In genomic region chr3:80200904-80201303, GRCm38 (mm10) we compare ENCODE assay signal across 19 mouse cellular contexts.
A peak's percentile ranks its signal among the peaks of the same experiment; 100 is the strongest.
DNase-seq lines count a peak whose midpoint lies in the region; ATAC-seq and TF ChIP-seq lines count a peak whose summit lies in the region.
"Had no signal": no experiment of that assay in that cellular context is flagged by ENCODE, and none has a peak within 500 bp of the region (broad histone marks: within the 10 kb centered on the region; RNA-seq: fewer than 3 reads in every experiment).

No protein-coding gene starts in this region.

- no peaks in the 10 kb centered on the region for H3K4me1 ChIP-seq in midbrain, postnatal 0 days (ENCODE audit: insufficient read depth, low read length)
- 0 out of 2 replicates have a peak, but pooled peaks cover 6% of the 10 kb centered on the region for H3K4me1 ChIP-seq in midbrain, embryonic 14.5 days (ENCODE audit: control insufficient read depth, insufficient read depth, low read length)
- H3K4me1 ChIP-seq: embryonic facial prominence, embryonic 13.5 days; heart, embryonic 12.5 days; intestine, embryonic 15.5 days had no signal

- H3K9ac ChIP-seq in midbrain, postnatal 0 days (replicated peaks; ENCODE audit: low read length, poor library complexity, severe bottlenecking) = no peak overlapping the region
- no peak overlapping the region for H3K9ac ChIP-seq in midbrain, embryonic 14.5 days (replicated peaks; ENCODE audit: low read length)
- H3K9ac ChIP-seq: embryonic facial prominence, embryonic 13.5 days; forebrain, embryonic 15.5 days; heart, embryonic 12.5 days; intestine, embryonic 15.5 days had no signal

- no peak overlapping the region for H3K4me3 ChIP-seq in layer of hippocampus, adult 2 months
- no peak overlapping the region for H3K4me3 ChIP-seq in midbrain, postnatal 0 days (ENCODE audit: low read depth, low read length)
- H3K4me3 ChIP-seq in midbrain, embryonic 14.5 days (replicated peaks; ENCODE audit: low read depth, low read length) = no peak overlapping the region
- H3K4me3 ChIP-seq: embryonic facial prominence, embryonic 13.5 days; forebrain, embryonic 15.5 days; gastrocnemius, adult 2 months; heart, embryonic 12.5 days; hindbrain, embryonic 10.5 days; intestine, embryonic 15.5 days had no signal

- H3K27me3 ChIP-seq in midbrain, postnatal 0 days (ENCODE audit: insufficient read depth, low read length) = no peaks in the 10 kb centered on the region
- H3K27me3 ChIP-seq in midbrain, embryonic 14.5 days (ENCODE audit: control insufficient read depth, insufficient read depth, low read length) = no peaks in the 10 kb centered on the region
- H3K27me3 ChIP-seq: embryonic facial prominence, embryonic 13.5 days; forebrain, embryonic 15.5 days; heart, embryonic 12.5 days; intestine, embryonic 15.5 days had no signal

- no peaks in the 10 kb centered on the region for H3K36me3 ChIP-seq in midbrain, postnatal 0 days (ENCODE audit: insufficient read depth, low read length)
- no peaks in the 10 kb centered on the region for H3K36me3 ChIP-seq in midbrain, embryonic 14.5 days (ENCODE audit: control insufficient read depth, insufficient read depth, low read length)
- H3K36me3 ChIP-seq: embryonic facial prominence, embryonic 13.5 days; forebrain, embryonic 15.5 days; heart, embryonic 12.5 days; hindbrain, embryonic 10.5 days; intestine, embryonic 15.5 days had no signal

- WGBS in midbrain, postnatal 0 days = 79% methylated on average over 2 of the region's 2 CpGs
- 92% methylated on average over 2 of the region's 2 CpGs for WGBS in midbrain, embryonic 14.5 days

- DNase-seq in frontal cortex, postnatal 14 days (ENCODE audit: low spot score in 2 of 2) = no peak
- peak in 1 of 2 experiments; percentile 59 for DNase-seq in layer of hippocampus, adult 2 months (ENCODE audit: low spot score in 2 of 2)
- no peak for DNase-seq in layer of hippocampus, postnatal 10 days (ENCODE audit: low spot score in 2 of 2)
- peak; percentile 12 for DNase-seq in midbrain, postnatal 0 days (ENCODE audit: low spot score)
- no peak for DNase-seq in midbrain, embryonic 14.5 days
- peak; percentile 75 for DNase-seq in brain, adult 2 months (ENCODE audit: low read depth, low spot score)
- no peak for DNase-seq in spleen, adult 12 weeks (ENCODE audit: low spot score)
- DNase-seq: adrenal gland, adult 8-10 months; cerebellum, adult 18-20 months; cerebellum, adult 9-11 months; cerebellum, postnatal 36 days; gastrocnemius, adult 2 months; gastrocnemius, postnatal 25 days had no signal

- no peak for TF ChIP-seq CTCF in layer of hippocampus, adult 2 months (conservative IDR thresholded peaks at IDR 0.05)
- no peak for TF ChIP-seq CTCF in midbrain, postnatal 0 days (IDR thresholded peaks at IDR 0.05)

- H3K27ac ChIP-seq in layer of hippocampus, adult 2 months = peak overlapping the region; percentile 81
- H3K27ac ChIP-seq in midbrain, postnatal 0 days (ENCODE audit: low read depth, low read length) = no peak overlapping the region; the same call in 1 of the 2 replicates
- H3K27ac ChIP-seq in midbrain, embryonic 14.5 days (replicated peaks; ENCODE audit: low read depth, low read length) = no peak overlapping the region
- H3K27ac ChIP-seq: embryonic facial prominence, embryonic 13.5 days; forebrain, embryonic 15.5 days; gastrocnemius, adult 2 months; hindbrain, embryonic 10.5 days; intestine, embryonic 15.5 days had no signal

- no peak overlapping the region for H3K4me2 ChIP-seq in midbrain, postnatal 0 days (ENCODE audit: low read depth, low read length, poor library complexity, severe bottlenecking)
- H3K4me2 ChIP-seq in midbrain, embryonic 14.5 days (ENCODE audit: low read length) = no peak overlapping the region
- H3K4me2 ChIP-seq: embryonic facial prominence, embryonic 13.5 days; forebrain, embryonic 15.5 days; heart, embryonic 12.5 days; intestine, embryonic 15.5 days had no signal

- ATAC-seq in frontal cortex, adult (ENCODE audit: low TSS enrichment) = peak; percentile 86
- no peak for ATAC-seq in midbrain, postnatal 0 days (ENCODE audit: low FRiP score)
- ATAC-seq in midbrain, embryonic 14.5 days (ENCODE audit: low FRiP score, low TSS enrichment) = no peak
- ATAC-seq: forebrain, embryonic 15.5 days; intestine, embryonic 15.5 days had no signal

- H3K9me3 ChIP-seq in midbrain, postnatal 0 days (ENCODE audit: low read length) = no peaks in the 10 kb centered on the region
- no peaks in the 10 kb centered on the region for H3K9me3 ChIP-seq in midbrain, embryonic 14.5 days (ENCODE audit: control insufficient read depth, low read length)
- H3K9me3 ChIP-seq: embryonic facial prominence, embryonic 13.5 days; forebrain, embryonic 15.5 days; heart, embryonic 12.5 days; hindbrain, embryonic 10.5 days; intestine, embryonic 15.5 days had no signal

Comparison
In these comparisons a context has a peak if more than half of its experiments do, and no peak if none do; other contexts are left out.
1. DNase-seq: peak in midbrain, postnatal 0 days (single experiment) and brain, adult 2 months (single experiment); none in frontal cortex, postnatal 14 days (0 of 2), layer of hippocampus, postnatal 10 days (0 of 2), midbrain, embryonic 14.5 days (single experiment) and spleen, adult 12 weeks (single experiment).